Comparison of ENCODE assay signal across 32 mouse cellular contexts in the genomic region with DNA sequence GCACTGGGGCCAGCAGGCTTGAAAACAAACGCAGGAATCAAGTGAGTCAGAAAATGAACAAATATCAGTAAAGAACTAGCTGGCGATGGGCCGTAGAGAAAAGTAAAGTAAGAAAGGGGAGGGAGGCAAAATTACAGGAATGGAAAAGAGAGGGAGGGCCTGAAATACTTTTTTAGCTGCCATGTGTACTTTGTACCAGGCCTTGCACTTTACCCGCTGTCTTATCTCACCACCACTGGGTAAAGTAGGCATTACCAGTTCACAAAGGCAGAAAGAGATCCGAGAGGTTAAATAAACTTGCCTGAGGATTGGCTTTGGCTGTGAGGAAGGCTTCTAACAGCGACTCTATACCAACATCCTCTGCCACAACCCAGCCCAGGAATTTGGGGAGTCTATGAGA. TPM values are rescaled to one million over a fixed set of nuclear protein-coding genes. Genes with fewer than 3 reads are reported as not detected.
DNase-seq lines count a peak whose midpoint lies in the region; ATAC-seq and TF ChIP-seq lines count a peak whose summit lies in the region.
"Had no signal": no experiment of that assay in that cellular context is flagged by ENCODE, and none has a peak within 500 bp of the region (broad histone marks: within the 10 kb centered on the region; RNA-seq: fewer than 3 reads in every experiment).

No protein-coding gene starts in this region.

- peak; percentile 7 for DNase-seq in kidney, adult 18-20 months
- no peak for DNase-seq in kidney, postnatal 25 days
- DNase-seq in liver, postnatal 0 days = no peak
- DNase-seq in liver = no peak
- no peak for DNase-seq in adrenal gland, adult 2 months
- DNase-seq in left cerebral cortex, adult 11 months (ENCODE audit: low spot score) = no peak

- H3K4me1 ChIP-seq in liver, postnatal 0 days (ENCODE audit: insufficient read depth) = peaks cover 16% of the 10 kb centered on the region
- peaks cover 30% of the 10 kb centered on the region for H3K4me1 ChIP-seq in small intestine, adult 2 months (ENCODE audit: control insufficient read depth, insufficient read depth, insufficient read length, low read length)
- H3K4me1 ChIP-seq: liver, embryonic 15.5 days had no signal

- no peaks in the 10 kb centered on the region for H3K36me3 ChIP-seq in liver, postnatal 0 days (replicated peaks; ENCODE audit: insufficient read depth, low read length)
- no peaks in the 10 kb centered on the region for H3K36me3 ChIP-seq in small intestine, adult 2 months (ENCODE audit: control insufficient read depth, insufficient read depth, low read length)
- H3K36me3 ChIP-seq: hindbrain, embryonic 12.5 days; kidney, embryonic 15.5 days; liver, embryonic 15.5 days; midbrain, embryonic 10.5 days; midbrain, embryonic 15.5 days had no signal

- no peak for ATAC-seq in liver, postnatal 0 days
- ATAC-seq: lung, postnatal 0 days had no signal

- TF ChIP-seq EP300 in liver, postnatal 0 days (IDR thresholded peaks at IDR 0.05; ENCODE audit: low read depth) = no peak

- WGBS in liver, postnatal 0 days (ENCODE audit: insufficient replicate concordance) = 55% methylated on average over 6 of the region's 6 CpGs
- WGBS in small intestine, adult 2 months = 18% methylated on average over 6 of the region's 6 CpGs

- H3K27ac ChIP-seq in liver, postnatal 0 days (ENCODE audit: low read depth) = 0 out of 2 replicates have a peak overlapping the region, but pooled peaks have one; percentile 16
- peak overlapping the region; percentile 93 for H3K27ac ChIP-seq in small intestine, adult 2 months (ENCODE audit: insufficient read depth, low read depth, low read length)
- H3K27ac ChIP-seq: gastrocnemius, adult 2 months; hindbrain, embryonic 12.5 days; kidney, embryonic 15.5 days; layer of hippocampus, adult 2 months; liver, embryonic 15.5 days; midbrain, embryonic 10.5 days; midbrain, embryonic 15.5 days had no signal

- no peak for TF ChIP-seq POLR2A in small intestine, adult 2 months (IDR thresholded peaks at IDR 0.05; ENCODE audit: low read depth, low read length)

- H3K27me3 ChIP-seq in liver, postnatal 0 days (ENCODE audit: insufficient read depth, low read length) = peaks cover 24% of the 10 kb centered on the region
- no peaks in the 10 kb centered on the region for H3K27me3 ChIP-seq in small intestine, adult 2 months (ENCODE audit: control insufficient read depth, insufficient read depth, low read length)

- TF ChIP-seq CTCF in liver, postnatal 0 days (IDR thresholded peaks at IDR 0.05; ENCODE audit: low read depth) = no peak
- TF ChIP-seq CTCF in small intestine, adult 2 months (IDR thresholded peaks at IDR 0.05; ENCODE audit: extremely low read depth, insufficient read length, insufficient replicate concordance, low read depth, low read length) = no peak

- H3K4me2 ChIP-seq in liver, postnatal 0 days (ENCODE audit: low read depth, low read length) = no peak overlapping the region
- H3K4me2 ChIP-seq: heart, embryonic 11.5 days; hindbrain, embryonic 12.5 days; kidney, embryonic 15.5 days; liver, embryonic 15.5 days; midbrain, embryonic 15.5 days had no signal

- no peak overlapping the region for H3K9ac ChIP-seq in liver, postnatal 0 days (replicated peaks)
- H3K9ac ChIP-seq: hindbrain, embryonic 12.5 days; kidney, embryonic 15.5 days; liver, embryonic 15.5 days; midbrain, embryonic 15.5 days had no signal

- H3K4me3 ChIP-seq in liver, postnatal 0 days (ENCODE audit: low read depth, low read length) = no peak overlapping the region
- no peak overlapping the region for H3K4me3 ChIP-seq in small intestine, adult 2 months (ENCODE audit: low read depth, low read length)
- H3K4me3 ChIP-seq: erythroblast, embryonic 14.5 days; gastrocnemius, adult 2 months; hindbrain, embryonic 12.5 days; kidney, embryonic 15.5 days; layer of hippocampus, adult 2 months; liver, embryonic 15.5 days; midbrain, embryonic 10.5 days; midbrain, embryonic 15.5 days had no signal

- no peaks in the 10 kb centered on the region for H3K9me3 ChIP-seq in liver, postnatal 0 days (ENCODE audit: low read length)
- H3K9me3 ChIP-seq: hindbrain, embryonic 12.5 days; kidney, embryonic 15.5 days; liver, embryonic 15.5 days; midbrain, embryonic 15.5 days had no signal

RNA-seq across cellular contexts. Expression of a gene that starts 5.1 kb away (rescaled TPM):
- polyA plus RNA-seq in liver, postnatal 0 days (2015; fragmentation: Nextera tagmentation; extraction: Ambion mirVana) = 5.4 and 6.6 TPM in 2 replicates
- 10.2 and 28.3 TPM in 2 replicates for polyA plus RNA-seq in small intestine, adult 2 months (2012; rRNA removed)
- 10 to 100 TPM; 19.8 to 20.5 TPM for total RNA-seq in adrenal gland, adult 2 months (2021)
- 17.4 and 17.6 TPM in 2 replicates for polyA plus RNA-seq in adrenal gland, adult 2 months (2012; rRNA removed)
- total RNA-seq: ES-E14 had no signal
- polyA plus RNA-seq: erythroblast, embryonic 14.5 days; neural tube, embryonic 11.5 days had no signal

RNA-seq across cellular contexts. Expression of a gene that starts 5.3 kb away (rescaled TPM):
- 0.24 and 0.34 TPM in 2 replicates for polyA plus RNA-seq in liver, postnatal 0 days (2015; fragmentation: Nextera tagmentation; extraction: Ambion mirVana)
- 1.4 and 3.7 TPM in 2 replicates for polyA plus RNA-seq in small intestine, adult 2 months (2012; rRNA removed)
- total RNA-seq in adrenal gland, adult 2 months (2021) = under 1 TPM in 1 of 2 experiments, not detected in 1; 0.52 TPM
- 4.0 and 5.4 TPM in 2 replicates for polyA plus RNA-seq in adrenal gland, adult 2 months (2012; rRNA removed)
- total RNA-seq: ES-E14; gastrocnemius, adult 2 months; neutrophil, adult 5-6 weeks had no signal
- polyA plus RNA-seq: activated CD4-positive, CD25-positive, alpha-beta regulatory T cell, adult 4 months; erythroblast, embryonic 14.5 days had no signal

RNA-seq across cellular contexts. Expression of a gene that starts 25.6 kb away (rescaled TPM):
- polyA plus RNA-seq in liver, postnatal 0 days (2015; fragmentation: Nextera tagmentation; extraction: Ambion mirVana) = not detected in 2 replicates
- polyA plus RNA-seq in small intestine, adult 2 months (2012; rRNA removed) = not detected in 2 replicates
- total RNA-seq in adrenal gland, adult 2 months (2021) = not detected
- polyA plus RNA-seq in adrenal gland, adult 2 months (2012; rRNA removed) = not detected in 2 replicates
- total RNA-seq: adrenal gland, adult 8-10 months; adrenal gland, postnatal 4 days; gastrocnemius, adult 2 months; gastrocnemius, postnatal 36 days; heart, adult 18-20 months; heart, postnatal 36 days; layer of hippocampus, adult 2 months; layer of hippocampus, postnatal 14 days; left cerebral cortex, adult 8-10 months; left cerebral cortex, postnatal 4 days; neutrophil, adult 5-6 weeks had no signal
- polyA plus RNA-seq: activated CD4-positive, CD25-positive, alpha-beta regulatory T cell, adult 4 months; cerebellum, adult 2 months; cortical plate, adult 2 months; erythroblast, embryonic 14.5 days; hindbrain, embryonic 12.5 days; kidney, embryonic 15.5 days; liver, embryonic 15.5 days; midbrain, embryonic 10.5 days; midbrain, embryonic 15.5 days had no signal

RNA-seq across cellular contexts. Expression of a gene that starts 30.8 kb away (rescaled TPM):
- polyA plus RNA-seq in liver, postnatal 0 days (2015; fragmentation: Nextera tagmentation; extraction: Ambion mirVana) = 0.38 and 0.46 TPM in 2 replicates
- polyA plus RNA-seq in small intestine, adult 2 months (2012; rRNA removed) = 0.23 and 0.42 TPM in 2 replicates
- total RNA-seq in adrenal gland, adult 2 months (2021) = under 1 TPM; 0.26 to 0.62 TPM
- polyA plus RNA-seq in adrenal gland, adult 2 months (2012; rRNA removed) = 0.22 and 0.37 TPM in 2 replicates
- total RNA-seq: ES-E14; neutrophil, adult 5-6 weeks had no signal
- polyA plus RNA-seq: erythroblast, embryonic 14.5 days; heart, embryonic 11.5 days; testis, adult 2 months had no signal

RNA-seq across cellular contexts. Expression of a gene that starts 45.6 kb away (rescaled TPM):
- polyA plus RNA-seq in liver, postnatal 0 days (2015; fragmentation: Nextera tagmentation; extraction: Ambion mirVana) = 7.1 and 7.7 TPM in 2 replicates
- not detected in 2 replicates for polyA plus RNA-seq in small intestine, adult 2 months (2012; rRNA removed)
- total RNA-seq in adrenal gland, adult 2 months (2021) = 10 to 100 TPM in 1 of 2 experiments, 1 to 10 TPM in 1; 6.4 to 14.7 TPM
- polyA plus RNA-seq in adrenal gland, adult 2 months (2012; rRNA removed) = 0.23 and 0.24 TPM in 2 replicates
